Mouse (Mus musculus) heart, adult 2 months (tissue): ENCODE results near the gene Napa. TPM values are rescaled to one million over a fixed set of nuclear protein-coding genes. Genes with fewer than 3 reads are reported as not detected.
A peak's percentile ranks its signal among the peaks of the same experiment; 100 is the strongest.

Experiments used
- DNase-seq, 2 experiments: peaks; one replicate each; pipeline ENCODE4 v3.0.0; 2021
- H3K27ac ChIP-seq: fragments of 200-600 bp; 2 replicates; pipeline ENCODE4 v1.8.1; 2022
- H3K27me3 ChIP-seq: fragments of 200-500 bp; 2 replicates; pipeline ENCODE4 v1.6.1; 2012; ENCODE audit warnings: mild to moderate bottlenecking, low read length, inconsistent platforms, mixed read lengths; ENCODE audit not compliant: control insufficient read depth, insufficient read depth
- H3K36me3 ChIP-seq: fragments of 200-500 bp; 2 replicates; pipeline ENCODE4 v1.6.1; 2012; ENCODE audit warnings: low read length, inconsistent platforms; ENCODE audit not compliant: control insufficient read depth, insufficient read depth
- H3K4me1 ChIP-seq: fragments of 200-500 bp; 2 replicates; pipeline ENCODE4 v1.6.1; 2011; ENCODE audit warnings: low read length; ENCODE audit not compliant: control insufficient read depth, insufficient read depth
- H3K4me3 ChIP-seq: fragments of 200-600 bp; 2 replicates; pipeline ENCODE4 v1.8.1; 2022
- H3K79me2 ChIP-seq: fragments of 200-500 bp; replicated peaks from 2 replicates; pipeline ENCODE4 v1.6.1; 2012; ENCODE audit warnings: mild to moderate bottlenecking, inconsistent platforms, low read length, moderate library complexity, mixed read lengths; ENCODE audit not compliant: control insufficient read depth, insufficient read depth
- H3K9ac ChIP-seq: fragments of 200-500 bp; 2 replicates; pipeline ENCODE4 v1.6.1; 2012; ENCODE audit warnings: low read depth, mild to moderate bottlenecking, control low read depth, inconsistent platforms, low read length, mixed read lengths
- CTCF ChIP-seq: fragments of 200-600 bp; IDR thresholded peaks from 2 replicates; pipeline ENCODE4 v1.8.1; 2022; ENCODE audit warnings: antibody characterized with exemption, mild to moderate bottlenecking, moderate library complexity
- EP300 ChIP-seq: fragments of 200-500 bp; IDR thresholded peaks from 2 replicates; pipeline ENCODE4 v1.6.1; 2011; ENCODE audit warnings: low read depth, low read length, control low read depth; ENCODE audit not compliant: insufficient read depth
- POLR2A ChIP-seq: fragments of 200-500 bp; IDR thresholded peaks from 2 replicates; pipeline ENCODE4 v1.6.1; 2011; ENCODE audit warnings: mild to moderate bottlenecking, low read depth, low read length, control low read depth; ENCODE audit not compliant: insufficient read depth
- WGBS: fragments of 180-500 bp; shearing (Covaris S2); methylation state at CpG from one replicate; pipeline ENCODE4 v1.1.7; 2018; 5-methylcytosine and 5-hydroxymethylcytosine counted together
- intact Hi-C: fragments of 180-260 bp; cut with DNase I; formaldehyde crosslinking; loops from one replicate; pipeline ENCODE4 v1.15.1; 2025
- polyA plus RNA-seq: library from polyadenylated mRNA; depleted of rRNA; stranded (reverse); fragments of >200 nt; gene quantifications from 2 replicates; pipeline ENCODE4 v1.2.3, GENCODE M21; 2012
- total RNA-seq, 2 experiments: library from RNA; stranded (reverse); gene quantifications; 2 replicates each; pipeline ENCODE4 v1.2.3; 2021

Gene Napa
- total and polyA plus RNA-seq, 3 experiments, result 74.0 to 165 (median 95.3) TPM

- Histone ChIP-seq H3K79me2 (no peaks in the 10 kb centered on the region), H3K9ac (no peak within 1 kb of the TSS), H3K4me1 (no peaks in the 10 kb centered on the region), H3K4me3 (no peak within 1 kb of the TSS), H3K27me3 (peaks cover 5% of the 10 kb centered on the region; the same call in 1 of the 2 replicates), H3K36me3 (no peaks in the 10 kb centered on the region), H3K27ac (no peak within 1 kb of the TSS)
- TF ChIP-seq EP300, result no peak
- TF ChIP-seq POLR2A, result no peak
- TF ChIP-seq CTCF, result no peak
- 55% methylated on average over 78 of the region's 80 CpGs for WGBS
- intact Hi-C loops, result no loop called here
- no peak for DNase-seq
Observed at GRCm38 (mm10) chr7:16061219-16062098, 36.8 kb upstream of the Napa start, which contains the start of gene Zfp541. Gene Zfp541 (plus strand): TSS chr7:16061814.

DNA sequence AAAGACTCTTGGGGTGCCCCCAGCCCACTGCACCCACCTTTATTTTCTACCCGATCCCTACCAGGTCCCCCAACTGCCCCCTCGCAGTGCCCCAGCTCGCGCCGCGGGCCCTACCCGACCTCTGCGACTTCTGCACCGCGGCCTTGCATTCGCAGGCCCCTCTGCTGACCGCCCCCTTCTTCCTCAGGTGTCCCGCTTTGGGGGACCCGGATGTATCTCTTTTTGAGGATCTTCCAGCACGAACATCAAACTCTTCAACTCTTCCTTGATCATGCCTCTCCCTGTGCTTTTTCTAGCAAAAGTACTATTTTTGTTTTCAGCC, 36.2 kb upstream of the Napa start:
- intact Hi-C loops, result no loop called here
- Histone ChIP-seq H3K79me2 (no peaks in the 10 kb centered on the region), H3K4me3 (no peak overlapping the region), H3K9ac (no peak overlapping the region), H3K27me3 (peaks cover 5% of the 10 kb centered on the region; the same call in 1 of the 2 replicates), H3K27ac (no peak overlapping the region), H3K36me3 (no peaks in the 10 kb centered on the region), H3K4me1 (no peaks in the 10 kb centered on the region)
- TF ChIP-seq CTCF (no peak), EP300 (no peak)
- no peak for DNase-seq
- WGBS, result 75% methylated on average over 15 of the region's 15 CpGs

DNA sequence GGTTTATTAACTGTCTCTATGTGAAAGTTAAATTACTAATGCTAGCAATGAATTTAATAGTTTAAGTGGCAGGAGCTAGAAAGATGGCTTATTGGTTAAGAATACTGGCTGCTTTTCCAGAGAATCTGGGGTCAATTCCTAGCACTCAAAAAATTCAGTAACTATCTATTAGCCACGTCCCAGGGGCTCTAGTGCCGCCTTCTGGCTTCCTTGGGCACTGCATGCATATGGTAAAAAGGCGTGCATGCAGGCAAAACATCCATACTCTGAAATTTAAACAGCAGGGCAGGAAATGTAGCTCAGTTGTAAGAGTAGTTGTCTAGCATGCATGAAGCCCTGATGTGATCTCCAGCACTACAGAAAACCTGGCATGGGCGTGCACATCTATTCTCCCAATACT, 34.8 kb upstream of the Napa start:
- H3K4me3 ChIP-seq, result no peak overlapping the region
- no peak for DNase-seq
- H3K4me1 ChIP-seq, result no peaks in the 10 kb centered on the region
- 37% methylated on average over 4 of the region's 4 CpGs for WGBS
- H3K36me3 ChIP-seq, result no peaks in the 10 kb centered on the region
- H3K9ac ChIP-seq, result no peak overlapping the region
- intact Hi-C loops, result no loop called here
- TF ChIP-seq EP300, result no peak
- peak; percentile 55 for TF ChIP-seq CTCF
- H3K27me3 ChIP-seq, result peaks cover 5% of the 10 kb centered on the region; the same call in 1 of the 2 replicates
- no peaks in the 10 kb centered on the region for H3K79me2 ChIP-seq
- no peak overlapping the region for H3K27ac ChIP-seq

DNA sequence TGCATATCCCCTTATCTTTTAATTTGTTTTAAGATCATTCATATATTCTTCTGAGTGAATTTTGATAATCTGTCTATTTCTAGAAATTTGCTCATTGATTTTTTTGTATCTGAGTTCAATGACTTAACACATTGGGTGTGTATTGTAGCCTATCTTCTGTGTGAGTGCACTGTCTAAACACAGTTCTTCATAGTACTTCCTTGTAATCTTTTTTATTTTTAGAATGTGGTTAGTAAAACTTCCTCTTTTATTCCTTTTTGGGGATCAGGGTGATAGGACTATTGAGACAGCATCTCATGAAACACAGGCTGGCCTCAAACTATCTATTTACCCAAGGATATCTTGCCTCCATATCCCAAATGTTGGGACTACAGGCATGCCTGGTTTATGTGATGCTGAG, 27.4 kb upstream of the Napa start:
- no peaks in the 10 kb centered on the region for H3K36me3 ChIP-seq
- intact Hi-C loops, result no loop called here
- no peaks in the 10 kb centered on the region for H3K27me3 ChIP-seq

GRCm38 (mm10) chr7:16071906-16072305, 26.4 kb upstream of the Napa start:
- TF ChIP-seq CTCF, result no peak
- no peak for TF ChIP-seq EP300
- no peak for TF ChIP-seq POLR2A
- H3K4me3 ChIP-seq, result no peak overlapping the region
- WGBS, result 75% methylated on average over 6 of the region's 6 CpGs
- no peak for DNase-seq
- H3K36me3 ChIP-seq, result no peaks in the 10 kb centered on the region
- intact Hi-C loops, result no loop called here
- H3K27me3 ChIP-seq, result no peaks in the 10 kb centered on the region
- H3K27ac ChIP-seq, result no peak overlapping the region
- no peak overlapping the region for H3K9ac ChIP-seq
- no peaks in the 10 kb centered on the region for H3K4me1 ChIP-seq
- H3K79me2 ChIP-seq, result no peaks in the 10 kb centered on the region

More for the DNA sequence above, 27.4 kb upstream of the Napa start:
- no peak overlapping the region for H3K4me3 ChIP-seq
- no peak for TF ChIP-seq CTCF
- no peak for TF ChIP-seq EP300
- no peak for TF ChIP-seq POLR2A
- no peak for DNase-seq
- no peaks in the 10 kb centered on the region for H3K79me2 ChIP-seq
- no peaks in the 10 kb centered on the region for H3K4me1 ChIP-seq
- no peak overlapping the region for H3K27ac ChIP-seq
- no peak overlapping the region for H3K9ac ChIP-seq

- TF ChIP-seq POLR2A (no peak), EP300 (no peak), CTCF (no peak)
- intact Hi-C loops, result no loop called here
- Histone ChIP-seq H3K4me3 (no peak overlapping the region), H3K9ac (no peak overlapping the region), H3K27me3 (no peaks in the 10 kb centered on the region; the same call in 1 of the 2 replicates), H3K27ac (no peak overlapping the region), H3K36me3 (no peaks in the 10 kb centered on the region), H3K79me2 (no peaks in the 10 kb centered on the region), H3K4me1 (no peaks in the 10 kb centered on the region)
- WGBS, result 67% methylated on average over 1 of the region's 1 CpGs
- DNase-seq, result no peak
Observed at GRCm38 (mm10) chr7:16079947-16080346, 18.3 kb upstream of the Napa start.
